Mouse (Mus musculus): ENCODE results near the gene Afdn. TPM values are rescaled to one million over a fixed set of nuclear protein-coding genes. Genes with fewer than 3 reads are reported as not detected.

Gene Afdn
- polyA plus RNA-seq, 1 experiment from 2014 or later: 82.9 TPM

DNA sequence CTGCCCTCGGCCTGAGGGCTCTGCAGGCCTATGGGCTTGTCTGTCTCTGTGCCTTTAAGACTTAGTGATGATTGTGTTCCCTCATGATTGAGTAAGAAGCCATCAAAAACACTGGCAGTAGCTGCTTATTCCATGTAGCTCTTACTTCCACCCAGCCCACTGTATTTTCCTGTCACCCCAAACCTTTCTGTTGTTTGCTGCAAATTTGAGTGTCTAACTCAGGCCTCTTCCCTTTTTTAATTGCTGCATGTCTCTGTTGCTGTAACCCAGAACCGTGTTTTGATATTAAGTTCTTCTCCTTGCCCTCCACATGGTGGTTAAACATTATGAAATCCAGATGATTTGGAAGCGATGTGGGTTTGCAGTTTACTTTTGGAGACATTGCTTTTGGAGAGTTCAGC lies 106.6 kb downstream of the Afdn start:
- Histone ChIP-seq H3K36me3 (replicated peaks) (peaks cover 84% of the 10 kb centered on the region), H3K27ac (no peak overlapping the region), H3K4me1 (peaks cover 4% of the 10 kb centered on the region; the same call in 1 of the 2 replicates), H3K4me3 (no peak overlapping the region), H3K27me3 (ENCODE audit: poor library complexity, severe bottlenecking) (no peaks in the 10 kb centered on the region), H3K9me3 (peaks cover 3% of the 10 kb centered on the region; the same call in 1 of the 2 replicates)
- DNase-seq (ENCODE audit: extremely low spot score, low spot score): no peak
- WGBS: 80% methylated on average over 3 of the region's 3 CpGs

- DNase-seq (ENCODE audit: extremely low spot score, low spot score): no peak
- WGBS: 62% methylated on average over 6 of the region's 6 CpGs
- no peak overlapping the region for H3K4me3 ChIP-seq
- peaks cover 3% of the 10 kb centered on the region; the same call in 1 of the 2 replicates for H3K9me3 ChIP-seq
- H3K27ac ChIP-seq: no peak overlapping the region
- H3K4me1 ChIP-seq: peaks cover 4% of the 10 kb centered on the region; the same call in 1 of the 2 replicates
- no peaks in the 10 kb centered on the region for H3K27me3 ChIP-seq (ENCODE audit: poor library complexity, severe bottlenecking)
- peaks cover 84% of the 10 kb centered on the region for H3K36me3 ChIP-seq (replicated peaks)
Observed at GRCm38 (mm10) chr17:13867475-13867874, 107.1 kb downstream of the Afdn start.

GRCm38 (mm10) chr17:13870236-13870635 lies 109.9 kb downstream of the Afdn start:
- Histone ChIP-seq H3K9me3 (peaks cover 6% of the 10 kb centered on the region; the same call in 1 of the 2 replicates), H3K27me3 (ENCODE audit: poor library complexity, severe bottlenecking) (no peaks in the 10 kb centered on the region), H3K4me1 (peaks cover 4% of the 10 kb centered on the region; the same call in 1 of the 2 replicates), H3K36me3 (replicated peaks) (peaks cover 80% of the 10 kb centered on the region), H3K4me3 (no peak overlapping the region), H3K27ac (no peak overlapping the region)
- DNase-seq (ENCODE audit: extremely low spot score, low spot score): no peak
- 75% methylated on average over 1 of the region's 1 CpGs for WGBS

- Histone ChIP-seq H3K36me3 (replicated peaks) (peaks cover 74% of the 10 kb centered on the region), H3K27me3 (ENCODE audit: poor library complexity, severe bottlenecking) (no peaks in the 10 kb centered on the region), H3K27ac (no peak overlapping the region), H3K9me3 (peaks cover 6% of the 10 kb centered on the region; the same call in 1 of the 2 replicates), H3K4me3 (no peak overlapping the region), H3K4me1 (no peaks in the 10 kb centered on the region)
- 93% methylated on average over 1 of the region's 1 CpGs for WGBS
- no peak for DNase-seq (ENCODE audit: extremely low spot score, low spot score)
Observed at GRCm38 (mm10) chr17:13874245-13874644, 113.9 kb downstream of the Afdn start.

GRCm38 (mm10) chr17:13877460-13877859 lies 117.1 kb downstream of the Afdn start:
- Histone ChIP-seq H3K4me3 (no peak overlapping the region), H3K27me3 (ENCODE audit: poor library complexity, severe bottlenecking) (no peaks in the 10 kb centered on the region), H3K4me1 (no peaks in the 10 kb centered on the region), H3K36me3 (replicated peaks) (peaks cover 66% of the 10 kb centered on the region), H3K27ac (no peak overlapping the region), H3K9me3 (peaks cover 3% of the 10 kb centered on the region; the same call in 1 of the 2 replicates)
- DNase-seq (ENCODE audit: extremely low spot score, low spot score): no peak

- Histone ChIP-seq H3K9me3 (no peaks in the 10 kb centered on the region), H3K27ac (no peak overlapping the region), H3K27me3 (ENCODE audit: poor library complexity, severe bottlenecking) (no peaks in the 10 kb centered on the region), H3K36me3 (replicated peaks) (peaks cover 69% of the 10 kb centered on the region), H3K4me3 (no peak overlapping the region), H3K4me1 (no peaks in the 10 kb centered on the region)
- 88% methylated on average over 1 of the region's 1 CpGs for WGBS
- DNase-seq (ENCODE audit: extremely low spot score, low spot score): no peak
Observed at GRCm38 (mm10) chr17:13879731-13880130, 119.4 kb downstream of the Afdn start.

GRCm38 (mm10) chr17:13883540-13883939 lies 123.2 kb downstream of the Afdn start:
- no peak for DNase-seq (ENCODE audit: extremely low spot score, low spot score)
- H3K4me3 ChIP-seq: no peak overlapping the region
- WGBS: 91% methylated on average over 5 of the region's 5 CpGs
- H3K27ac ChIP-seq: no peak overlapping the region
- no peaks in the 10 kb centered on the region for H3K27me3 ChIP-seq (ENCODE audit: poor library complexity, severe bottlenecking)
- no peaks in the 10 kb centered on the region for H3K4me1 ChIP-seq
- H3K36me3 ChIP-seq (replicated peaks): peaks cover 86% of the 10 kb centered on the region
- H3K9me3 ChIP-seq: no peaks in the 10 kb centered on the region

DNA sequence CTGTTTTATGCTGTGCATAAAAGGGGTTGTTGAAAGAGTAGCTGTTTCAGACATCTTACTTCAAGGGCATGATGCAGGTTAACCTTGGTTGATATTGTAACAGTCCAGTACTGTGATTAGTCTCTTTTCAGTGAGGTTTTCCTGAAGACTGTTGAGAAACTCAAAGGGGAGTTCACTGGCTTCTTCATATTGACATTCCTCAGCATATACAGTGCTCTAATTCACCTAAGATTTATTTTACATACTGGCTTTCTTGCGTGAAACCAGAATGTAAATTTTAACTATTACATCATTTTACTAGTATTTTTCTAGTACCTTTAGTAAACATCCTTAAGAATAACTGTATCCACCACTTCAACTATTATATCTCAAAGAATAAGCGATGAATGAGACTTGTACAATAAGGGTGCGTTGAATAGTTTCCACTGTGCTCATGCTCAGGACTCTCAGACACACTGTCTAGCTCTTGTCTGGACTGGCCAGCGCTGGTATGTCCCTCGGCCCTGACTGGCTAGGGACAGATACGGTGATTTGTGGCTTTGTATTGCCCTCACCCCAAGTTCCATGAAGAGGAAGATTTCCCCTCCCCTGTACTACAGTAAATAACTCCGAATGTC lies 129.6 kb downstream of the Afdn start:
- Histone ChIP-seq H3K9me3 (no peaks in the 10 kb centered on the region), H3K36me3 (replicated peaks) (peaks cover 59% of the 10 kb centered on the region), H3K27ac (no peak overlapping the region), H3K27me3 (ENCODE audit: poor library complexity, severe bottlenecking) (no peaks in the 10 kb centered on the region), H3K4me3 (no peak overlapping the region), H3K4me1 (no peaks in the 10 kb centered on the region)
- WGBS: 92% methylated on average over 7 of the region's 7 CpGs
- DNase-seq (ENCODE audit: extremely low spot score, low spot score): no peak

DNA sequence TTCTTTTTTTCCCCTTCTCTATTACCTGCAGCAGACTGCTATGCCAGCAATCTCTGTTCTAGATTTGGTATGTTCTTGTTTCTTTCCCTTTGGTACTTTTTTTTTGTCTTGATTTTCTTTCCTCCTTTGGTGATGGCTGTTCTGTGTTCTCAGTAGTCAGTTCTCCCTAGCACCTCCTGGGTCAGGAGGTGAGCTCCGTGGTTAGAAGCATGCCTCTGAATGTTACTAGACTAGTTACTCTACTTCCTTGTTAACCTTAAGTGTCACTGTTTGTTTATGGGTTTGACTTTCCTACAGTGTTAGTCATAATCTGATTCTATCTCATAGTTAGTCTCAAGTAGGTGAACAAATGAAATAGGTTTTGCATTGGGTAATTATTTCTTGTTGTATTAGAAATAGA lies 130.6 kb downstream of the Afdn start:
- H3K36me3 ChIP-seq (replicated peaks): peaks cover 55% of the 10 kb centered on the region
- no peaks in the 10 kb centered on the region for H3K27me3 ChIP-seq (ENCODE audit: poor library complexity, severe bottlenecking)
- H3K4me1 ChIP-seq: no peaks in the 10 kb centered on the region
- no peak overlapping the region for H3K4me3 ChIP-seq
- no peak overlapping the region for H3K27ac ChIP-seq
- WGBS: 85% methylated on average over 1 of the region's 1 CpGs
- DNase-seq (ENCODE audit: extremely low spot score, low spot score): no peak
- no peaks in the 10 kb centered on the region for H3K9me3 ChIP-seq

DNA sequence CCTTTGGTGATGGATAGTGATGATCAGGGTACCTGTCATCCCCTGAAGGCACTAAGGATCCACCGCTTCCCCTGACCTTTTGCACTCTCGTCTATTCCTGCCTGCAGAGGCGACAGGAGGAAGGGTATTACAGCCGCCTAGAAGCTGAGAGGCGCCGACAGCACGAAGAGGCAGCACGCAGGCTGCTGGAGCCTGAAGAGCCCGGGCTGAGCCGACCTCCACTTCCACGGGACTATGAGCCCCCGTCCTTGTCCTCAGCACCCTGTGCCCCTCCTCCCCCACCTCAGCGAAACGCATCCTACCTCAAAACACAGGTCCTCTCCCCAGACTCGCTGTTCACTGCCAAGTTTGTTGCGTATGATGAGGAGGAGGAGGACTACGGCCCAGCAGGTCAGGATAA lies 138.5 kb downstream of the Afdn start:
- 93% methylated on average over 17 of the region's 17 CpGs for WGBS
- Histone ChIP-seq H3K36me3 (replicated peaks) (peaks cover 75% of the 10 kb centered on the region), H3K9me3 (no peaks in the 10 kb centered on the region), H3K4me3 (no peak overlapping the region), H3K4me1 (no peaks in the 10 kb centered on the region), H3K27ac (no peak overlapping the region), H3K27me3 (ENCODE audit: poor library complexity, severe bottlenecking) (no peaks in the 10 kb centered on the region)
- DNase-seq (ENCODE audit: extremely low spot score, low spot score): no peak

DNA sequence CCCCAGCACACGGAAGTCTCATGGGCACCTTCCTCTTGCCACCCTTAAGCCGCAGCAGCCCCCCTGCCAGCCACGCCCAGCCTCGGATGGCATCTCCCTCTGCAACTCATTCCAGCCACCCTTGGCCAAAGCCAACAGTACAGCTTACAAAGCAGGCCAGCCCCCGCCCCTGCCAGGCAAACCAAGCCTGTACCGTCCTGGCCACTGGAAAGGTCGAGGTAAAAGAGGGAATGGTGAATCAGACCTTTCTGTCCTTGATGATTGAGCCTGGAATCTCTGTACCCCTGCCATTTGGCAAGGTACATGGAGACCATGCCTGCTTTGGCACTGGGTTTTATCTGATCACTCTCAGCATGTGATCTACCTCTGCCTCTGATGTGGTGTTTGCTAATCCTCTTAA lies 138.9 kb downstream of the Afdn start:
- no peaks in the 10 kb centered on the region for H3K4me1 ChIP-seq
- H3K4me3 ChIP-seq: no peak overlapping the region
- H3K27me3 ChIP-seq (ENCODE audit: poor library complexity, severe bottlenecking): no peaks in the 10 kb centered on the region
- DNase-seq (ENCODE audit: extremely low spot score, low spot score): no peak
- no peak overlapping the region for H3K27ac ChIP-seq
- 89% methylated on average over 7 of the region's 7 CpGs for WGBS
- peaks cover 79% of the 10 kb centered on the region for H3K36me3 ChIP-seq (replicated peaks)
- H3K9me3 ChIP-seq: no peaks in the 10 kb centered on the region

GRCm38 (mm10) chr17:13903793-13904192 lies 143.5 kb downstream of the Afdn start:
- no peak for DNase-seq (ENCODE audit: extremely low spot score, low spot score)
- no peak overlapping the region for H3K4me3 ChIP-seq
- no peaks in the 10 kb centered on the region for H3K27me3 ChIP-seq (ENCODE audit: poor library complexity, severe bottlenecking)
- no peak overlapping the region for H3K27ac ChIP-seq
- H3K4me1 ChIP-seq: no peaks in the 10 kb centered on the region
- no peaks in the 10 kb centered on the region for H3K9me3 ChIP-seq
- WGBS: 93% methylated on average over 8 of the region's 8 CpGs
- peaks cover 83% of the 10 kb centered on the region for H3K36me3 ChIP-seq (replicated peaks)

- Histone ChIP-seq H3K36me3 (replicated peaks) (peaks cover 56% of the 10 kb centered on the region), H3K27me3 (ENCODE audit: poor library complexity, severe bottlenecking) (no peaks in the 10 kb centered on the region), H3K4me3 (no peak overlapping the region), H3K9me3 (no peaks in the 10 kb centered on the region), H3K27ac (no peak overlapping the region), H3K4me1 (no peaks in the 10 kb centered on the region)
- no peak for DNase-seq (ENCODE audit: extremely low spot score, low spot score)
- 97% methylated on average over 5 of the region's 5 CpGs for WGBS
Observed at GRCm38 (mm10) chr17:13907082-13907481, 146.7 kb downstream of the Afdn start.

DNA sequence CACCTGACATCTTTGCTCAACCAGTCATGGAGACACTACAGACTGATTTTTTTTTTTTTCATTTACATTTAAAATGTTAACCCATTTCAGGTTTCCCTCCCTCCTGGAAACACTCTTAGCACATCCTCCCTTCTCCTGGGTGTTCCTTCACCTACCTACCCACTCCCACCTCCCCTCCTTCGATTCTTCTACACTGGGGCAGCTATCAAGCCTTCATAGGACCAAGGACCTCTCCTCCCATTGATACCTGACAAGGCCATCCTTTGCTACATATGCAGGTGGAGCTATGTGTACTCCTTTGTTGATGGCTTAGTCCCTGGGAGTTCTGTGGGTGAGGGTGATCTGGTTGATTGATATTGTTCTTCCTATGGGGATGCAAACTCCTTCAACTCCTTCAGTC lies 147.3 kb downstream of the Afdn start:
- Histone ChIP-seq H3K27ac (no peak overlapping the region), H3K4me1 (no peaks in the 10 kb centered on the region), H3K9me3 (no peaks in the 10 kb centered on the region), H3K4me3 (no peak overlapping the region), H3K36me3 (replicated peaks) (peaks cover 52% of the 10 kb centered on the region), H3K27me3 (ENCODE audit: poor library complexity, severe bottlenecking) (no peaks in the 10 kb centered on the region)
- WGBS: 83% methylated on average over 1 of the region's 1 CpGs
- no peak for DNase-seq (ENCODE audit: extremely low spot score, low spot score)

Measured in forebrain, embryonic 10.5 days (tissue).